Mouse (Mus musculus) cortical plate, adult 2 months (tissue): Measurements from ENCODE around the gene Plagl2.

Source experiments
- CTCF ChIP-seq: fragments of 200-500 bp; IDR thresholded peaks from 2 replicates; pipeline ENCODE4 v1.5.1; 2011; ENCODE audit warnings: mild to moderate bottlenecking, control low read depth, low read length; ENCODE audit not compliant: insufficient read depth; ENCODE audit errors: extremely low read depth
- POLR2A ChIP-seq: fragments of 200-500 bp; IDR thresholded peaks from 2 replicates; pipeline ENCODE4 v1.6.1; 2011; ENCODE audit warnings: mild to moderate bottlenecking, low read length, control low read depth; ENCODE audit not compliant: insufficient read depth; ENCODE audit errors: extremely low read depth

- TF ChIP-seq POLR2A = no peak
- TF ChIP-seq CTCF = no peak
Measured at GRCm38 (mm10) chr2:153222566-153222965, 18.7 kb downstream of the Plagl2 start.
